Mouse (Mus musculus): Measurements from ENCODE around the gene Oxsr1.

DNA sequence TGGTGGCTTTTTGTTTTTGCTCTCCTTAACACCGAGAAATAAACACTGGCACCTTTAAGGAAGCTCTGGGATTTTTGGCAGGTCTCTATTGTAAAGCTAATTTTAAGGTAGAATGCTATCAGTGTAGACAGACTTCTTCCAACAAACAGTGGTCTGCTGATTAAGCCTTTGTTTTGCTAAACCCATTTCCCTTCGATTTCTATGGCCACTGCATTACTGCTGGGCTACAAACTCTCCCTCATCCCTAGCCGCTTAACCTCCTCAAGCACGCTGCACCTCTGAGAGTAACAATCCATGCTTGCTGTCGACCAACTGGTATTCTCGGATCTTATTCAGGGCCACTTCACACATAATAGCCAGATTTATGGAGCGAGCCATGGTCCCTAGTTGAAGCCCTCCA lies 1.3 kb downstream of the Oxsr1 start:
- TF ChIP-seq GATA1 (IDR thresholded peaks at IDR 0.05; ENCODE audit: low read length) (no peak), TAL1 (IDR thresholded peaks at IDR 0.05; ENCODE audit: low read length) (no peak)
